Mouse (Mus musculus) megakaryocyte, adult 5-6 weeks (primary cell): ENCODE data around the gene Pramef17. TPM values are rescaled to one million over a fixed set of nuclear protein-coding genes. Genes with fewer than 3 reads are reported as not detected.
"Not testable (repeated sequence)": the region's sequence is repeated elsewhere in the genome, so short reads cannot be mapped to it uniquely, and the experiment has no call there.

Experiments used
- ATAC-seq: 2 replicates; pipeline ENCODE4 v1.8.0; 2016; ENCODE audit warnings: mild to moderate bottlenecking, inconsistent platforms; ENCODE audit not compliant: poor library complexity, severe bottlenecking
- total RNA-seq, 2 experiments: library from RNA; stranded (forward) in 1 of 2; stranded (reverse) in 1 of 2; fragments of 153-499, 151-499 nt in 1 of 2; fragments of 221-1000, 200-1000 nt in 1 of 2; gene quantifications; 2 replicates each; pipeline versions ENCODE4 v1.2.3 to v1.2.4; 2015 to 2017

The Pramef17 gene
- not detected in 2 replicates for total RNA-seq (2015)
- total RNA-seq (2017) = not detected in 2 replicates

DNA sequence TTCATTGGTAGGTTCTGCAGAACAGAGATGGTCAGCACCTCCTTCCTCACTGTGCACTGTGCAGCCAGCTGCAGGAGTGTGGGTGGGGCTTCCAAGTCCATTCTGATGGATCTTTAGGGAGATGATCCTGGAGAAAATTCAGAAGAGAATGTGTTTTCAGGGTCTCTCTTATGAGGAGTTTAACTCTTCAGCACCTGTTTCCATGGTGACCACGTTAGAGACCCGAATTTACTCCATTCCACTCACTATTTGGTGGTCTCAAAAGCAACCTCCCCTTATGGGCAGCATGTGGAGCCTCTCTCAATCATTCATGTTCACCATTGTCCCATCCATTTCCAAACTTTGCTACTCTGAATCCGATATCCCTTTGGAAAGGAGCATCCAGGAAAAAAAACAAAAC, at the start of gene Pramef17:
Pramef17 (minus strand) TSS at position 101 of the 400 bp plus-strand sequence.
- not testable (repeated sequence) for ATAC-seq

DNA sequence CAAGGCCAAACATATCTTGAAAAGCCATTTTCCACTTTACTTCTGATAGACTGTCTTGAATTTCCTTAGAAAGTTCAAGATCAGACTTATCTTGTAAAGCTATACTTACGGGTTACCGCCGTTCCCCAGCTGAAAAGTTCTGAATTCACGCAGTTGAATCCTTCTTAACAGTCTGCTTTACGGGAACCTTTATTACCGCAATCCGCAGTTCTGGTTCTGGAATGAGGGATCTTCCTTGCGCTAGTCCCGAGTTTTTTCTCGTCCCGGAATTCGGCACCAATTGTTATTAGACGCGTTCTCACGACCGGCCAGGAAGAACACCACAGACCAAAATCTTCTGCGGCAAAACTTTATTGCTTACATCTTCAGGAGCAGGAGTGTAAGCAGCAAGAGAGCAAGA, 6.0 kb downstream of the Pramef17 start:
- ATAC-seq = not testable (repeated sequence)

DNA sequence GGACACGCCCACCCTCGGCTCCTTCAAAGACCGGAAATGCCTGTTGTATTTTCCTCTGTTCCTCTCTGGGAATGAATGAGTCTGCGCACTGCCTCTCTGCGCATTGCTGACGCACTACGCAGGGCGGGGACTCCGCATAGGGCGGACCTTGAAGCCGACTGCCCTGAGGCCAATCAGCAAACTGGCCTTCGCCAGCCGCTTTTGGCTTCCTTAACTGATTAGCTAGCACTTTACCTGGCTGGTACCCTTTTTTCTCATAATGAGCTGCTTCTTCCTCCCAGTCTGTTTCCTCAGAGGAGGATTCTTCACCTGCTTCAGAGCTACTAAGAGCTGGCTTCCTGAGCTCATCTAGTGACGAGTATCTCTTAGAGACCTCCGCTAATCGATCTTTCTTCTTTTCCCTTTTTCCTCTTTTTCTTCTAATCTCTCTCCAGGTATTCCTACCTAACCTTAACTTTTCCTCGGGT, 6.7 kb downstream of the Pramef17 start:
- ATAC-seq = not testable (repeated sequence)

DNA sequence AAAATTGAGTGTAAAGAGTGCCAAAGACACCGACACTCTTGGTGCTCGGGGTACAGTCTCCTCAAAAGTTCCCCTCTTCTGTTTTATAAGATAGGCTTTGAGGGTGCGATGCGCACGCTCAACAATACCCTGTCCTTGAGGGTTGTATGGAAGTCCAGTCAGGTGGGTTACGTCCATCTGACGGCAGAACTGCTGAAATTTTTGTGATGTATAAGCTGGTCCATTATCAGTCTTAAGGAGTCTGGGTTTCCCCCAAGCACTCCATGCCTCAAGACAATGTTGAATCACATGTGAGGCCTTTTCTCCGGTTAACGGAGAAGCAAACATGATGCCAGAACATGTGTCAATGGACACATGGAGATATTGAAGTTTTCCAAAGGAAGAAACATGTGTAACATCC, 8.4 kb downstream of the Pramef17 start:
- ATAC-seq = not testable (repeated sequence)

DNA sequence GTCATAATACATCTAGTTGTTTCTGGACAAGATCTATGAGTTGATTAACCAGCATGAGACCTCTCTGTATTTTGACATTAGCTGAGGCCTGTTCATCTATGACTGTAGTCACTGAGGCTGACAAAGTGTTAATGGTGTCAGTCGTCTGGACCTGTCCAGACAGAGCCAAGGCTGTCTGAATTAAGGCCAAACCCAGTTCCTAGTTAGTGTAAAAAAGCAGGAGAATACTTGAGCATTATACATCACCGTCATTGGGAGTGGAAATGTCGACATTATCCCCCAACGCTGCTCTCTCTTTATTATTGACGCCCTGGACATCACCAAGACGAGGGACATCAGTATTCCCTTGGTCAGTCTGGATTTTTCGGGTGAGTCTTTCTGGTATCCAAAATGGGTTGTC, 9.0 kb downstream of the Pramef17 start:
- not testable (repeated sequence) for ATAC-seq

DNA sequence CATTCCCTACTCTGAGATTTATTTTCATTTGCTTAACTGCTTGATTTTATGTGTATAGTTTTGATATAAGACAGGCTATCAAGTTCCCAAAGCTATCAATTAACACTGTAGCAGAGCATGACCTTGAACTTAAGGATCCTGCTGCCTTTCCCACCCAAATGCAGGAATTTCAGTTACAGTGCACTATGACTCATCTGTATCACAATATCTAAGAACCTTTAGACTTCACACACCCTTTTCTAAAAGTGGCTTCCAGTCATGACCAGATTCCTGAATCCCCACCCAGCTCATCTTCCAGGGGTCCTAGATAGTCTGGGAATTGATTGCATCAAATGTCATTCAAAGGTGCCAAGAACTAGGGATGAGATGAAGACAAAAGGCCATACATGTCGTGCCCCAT, 10.7 kb downstream of the Pramef17 start:
- not testable (repeated sequence) for ATAC-seq

DNA sequence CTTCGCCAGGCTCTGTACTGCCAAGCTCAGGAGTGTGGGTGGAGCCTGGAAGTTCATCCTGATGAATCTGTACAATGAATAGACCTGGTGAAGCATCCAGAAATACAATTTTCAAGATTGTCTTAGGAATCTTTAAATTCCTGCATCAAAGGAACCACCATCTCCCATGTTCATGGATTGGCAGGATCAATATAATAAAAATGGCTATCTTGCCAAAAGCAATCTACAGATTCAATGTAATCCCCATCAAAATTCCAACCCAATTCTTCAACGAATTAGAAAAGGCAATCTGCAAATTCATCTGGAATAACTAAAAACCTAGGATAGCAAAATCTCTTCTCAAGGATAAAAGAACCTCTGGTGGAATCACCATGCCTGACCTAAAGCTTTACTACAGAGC, 27.3 kb downstream of the Pramef17 start, which contains the start of gene Gm13101:
Gm13101 (minus strand) TSS at position 101 of the 400 bp plus-strand sequence.
- not testable (repeated sequence) for ATAC-seq

DNA sequence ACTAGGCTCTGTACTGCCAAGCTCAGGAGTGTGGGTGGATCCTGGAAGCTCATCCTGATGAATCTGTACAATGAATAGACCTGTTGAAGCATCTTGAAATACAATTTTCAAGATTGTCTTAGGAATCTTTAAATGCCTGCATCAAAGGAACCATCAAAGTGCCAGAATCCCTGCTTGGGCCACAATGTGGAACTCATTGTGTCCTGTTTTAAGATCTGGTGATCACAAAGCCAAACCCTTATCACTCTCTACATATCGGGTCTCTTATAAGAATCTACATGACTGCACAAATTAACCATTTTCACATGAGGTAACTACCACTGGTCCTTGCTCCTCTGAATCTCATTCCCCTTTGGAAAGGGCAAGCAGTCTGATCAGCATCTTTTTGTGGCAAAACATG, 43.3 kb downstream of the Pramef17 start, which contains the start of gene Pramef25:
Pramef25 (minus strand) TSS at position 101 of the 400 bp plus-strand sequence.
- ATAC-seq = not testable (repeated sequence)

Other genes with a start within 250 kb of the Pramef17 start
- gene Gm13023, start 205.0 kb downstream of the Pramef17 start, total RNA-seq (2015) = not detected in 2 replicates
- gene Gm13023, start 205.0 kb downstream of the Pramef17 start, total RNA-seq (2017) = not detected in 2 replicates
- not detected in 2 replicates for gene Gm13084, start 178.3 kb downstream of the Pramef17 start, total RNA-seq (2015)
- gene Gm13084, start 178.3 kb downstream of the Pramef17 start, total RNA-seq (2017) = not detected in 2 replicates
- not detected in 2 replicates for gene Gm13103, start 147.9 kb downstream of the Pramef17 start, total RNA-seq (2015)
- not detected in 2 replicates for gene Gm13103, start 147.9 kb downstream of the Pramef17 start, total RNA-seq (2017)
- gene Pramef6, start 94.0 kb downstream of the Pramef17 start, total RNA-seq (2015) = not detected in 2 replicates
- not detected in 2 replicates for gene Pramef6, start 94.0 kb downstream of the Pramef17 start, total RNA-seq (2017)
- not detected in 2 replicates for gene Pramef25, start 43.4 kb downstream of the Pramef17 start, total RNA-seq (2015)
- not detected in 2 replicates for gene Pramef25, start 43.4 kb downstream of the Pramef17 start, total RNA-seq (2017)
- not detected in 2 replicates for gene Gm13101, start 27.4 kb downstream of the Pramef17 start, total RNA-seq (2015)
- not detected in 2 replicates for gene Gm13101, start 27.4 kb downstream of the Pramef17 start, total RNA-seq (2017)
- not detected in 2 replicates for gene Pramel4, start 64.8 kb upstream of the Pramef17 start, total RNA-seq (2015)
- not detected in 2 replicates for gene Pramel4, start 64.8 kb upstream of the Pramef17 start, total RNA-seq (2017)
- not detected in 2 replicates for gene Gm13102, start 112.1 kb upstream of the Pramef17 start, total RNA-seq (2015)
- gene Gm13102, start 112.1 kb upstream of the Pramef17 start, total RNA-seq (2017) = not detected in 2 replicates
- gene Oog3, start 168.3 kb upstream of the Pramef17 start, total RNA-seq (2015) = not detected in 2 replicates
- gene Oog3, start 168.3 kb upstream of the Pramef17 start, total RNA-seq (2017) = not detected in 2 replicates
- not detected in 2 replicates for gene Oog2, start 196.3 kb upstream of the Pramef17 start, total RNA-seq (2015)
- not detected in 2 replicates for gene Oog2, start 196.3 kb upstream of the Pramef17 start, total RNA-seq (2017)
- not detected in 2 replicates for gene C87977, start 218.9 kb upstream of the Pramef17 start, total RNA-seq (2015)
- not detected in 2 replicates for gene C87977, start 218.9 kb upstream of the Pramef17 start, total RNA-seq (2017)